Mouse (Mus musculus): ENCODE results near the gene Ap5z1.

Gene Ap5z1

DNA sequence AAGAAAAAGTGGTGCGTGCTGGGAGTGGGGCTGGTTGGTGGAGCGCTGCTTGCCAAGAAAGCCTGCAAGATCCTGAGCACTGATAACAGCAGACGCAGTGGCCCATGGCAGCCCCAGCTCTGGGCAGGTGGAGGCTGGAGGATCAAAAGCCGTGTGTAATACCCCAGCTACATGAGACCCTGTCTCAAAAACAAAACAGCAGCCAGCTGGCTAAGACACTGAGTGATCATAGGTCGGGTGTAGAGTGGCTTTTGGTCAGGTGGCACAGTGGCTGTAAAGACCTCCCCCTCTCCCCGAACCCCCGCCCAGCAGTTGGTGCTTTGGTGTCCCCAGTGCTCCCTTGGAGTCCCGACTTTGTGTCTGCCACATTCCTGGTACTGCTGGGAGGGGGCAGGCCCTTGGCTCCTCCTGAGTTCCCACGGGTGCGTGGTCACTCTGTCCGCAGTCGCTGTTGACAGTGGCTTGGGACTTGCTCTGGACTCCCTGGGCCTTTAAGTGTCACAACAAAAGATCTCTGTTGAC is 23.8 kb upstream of the Ap5z1 start:
- in situ Hi-C loops (cut with MboI, MseI), result loop anchor here (5.0 kb wide), 4 partner anchors 33 to 1828 kb away; partner anchors contain the start of gene Tecpr1

DNA sequence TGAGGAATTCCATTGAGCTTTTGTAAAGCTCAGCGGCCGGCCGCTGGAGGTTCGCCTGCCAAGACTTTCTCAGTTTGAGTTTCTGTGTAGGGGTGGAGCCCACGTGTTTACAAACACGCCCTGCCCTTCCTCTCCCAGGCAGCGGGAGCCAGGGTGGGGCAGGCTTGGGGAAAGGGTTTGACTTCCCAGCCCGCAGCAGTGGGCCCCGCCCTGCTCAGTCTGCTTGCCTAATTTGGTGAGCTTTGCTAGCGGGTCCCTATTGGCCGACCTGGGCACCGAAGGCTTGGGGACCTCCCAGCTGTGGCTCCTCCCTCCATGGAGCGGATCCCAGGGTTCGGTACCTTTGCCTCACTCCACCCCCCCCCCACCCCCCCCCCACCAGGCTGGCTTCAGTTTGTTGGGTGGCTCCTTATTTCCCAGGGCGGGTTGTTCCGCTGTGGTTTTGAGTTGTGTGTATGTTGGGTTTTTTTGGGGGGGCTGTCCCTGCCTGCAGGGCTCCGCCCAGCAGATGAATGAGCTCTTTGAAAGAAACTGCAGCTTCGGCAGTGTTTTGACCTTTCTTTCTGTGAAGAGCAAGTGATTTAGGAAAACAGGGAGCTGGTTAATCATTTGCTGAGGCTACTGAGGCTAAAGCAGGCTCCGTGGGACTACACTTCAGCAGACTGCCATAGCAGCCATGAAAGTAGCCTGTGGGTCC is 23.1 kb upstream of the Ap5z1 start:
- in situ Hi-C loops (cut with MboI, MseI), result loop anchor here (5.0 kb wide), 4 partner anchors 33 to 1828 kb away; partner anchors contain the start of gene Tecpr1

DNA sequence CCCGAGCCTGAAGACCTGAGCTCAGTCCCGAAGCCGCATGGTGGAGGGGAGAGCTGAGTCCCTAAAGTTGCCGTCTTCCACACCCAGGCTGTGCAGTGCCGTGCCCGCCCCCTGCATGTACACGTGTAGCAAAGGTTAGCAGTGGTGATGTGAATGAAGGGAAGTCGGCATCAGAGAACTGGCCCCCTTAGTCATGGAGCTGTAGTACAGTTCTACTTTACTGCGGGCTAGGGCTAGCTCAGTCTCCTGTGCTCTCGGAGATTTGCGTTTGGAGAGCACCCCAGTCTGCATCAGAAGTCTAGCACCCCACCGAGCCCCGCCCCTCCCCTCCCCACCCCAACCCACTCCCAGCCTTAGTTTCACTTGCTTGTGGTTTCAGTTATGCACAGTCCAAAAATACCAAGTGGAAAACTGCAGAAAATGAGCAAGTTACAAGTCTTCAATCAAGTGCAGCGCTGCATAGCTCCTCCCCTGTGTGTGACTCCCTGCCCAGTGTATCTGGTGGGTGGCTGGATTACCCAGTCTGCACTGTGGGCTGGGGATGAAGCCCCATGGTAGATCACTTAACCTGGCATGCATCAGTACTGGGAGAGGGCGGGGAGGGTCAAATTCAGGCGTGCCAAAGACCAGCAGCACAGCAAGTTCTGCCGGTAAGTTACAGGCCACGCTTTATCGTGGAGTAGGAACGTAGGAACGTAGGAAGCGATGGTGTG is 22.3 kb upstream of the Ap5z1 start:
- in situ Hi-C loops (cut with MboI, MseI), result loop anchor here (5.0 kb wide), 4 partner anchors 34 to 1829 kb away; partner anchors contain the start of gene Tecpr1

DNA sequence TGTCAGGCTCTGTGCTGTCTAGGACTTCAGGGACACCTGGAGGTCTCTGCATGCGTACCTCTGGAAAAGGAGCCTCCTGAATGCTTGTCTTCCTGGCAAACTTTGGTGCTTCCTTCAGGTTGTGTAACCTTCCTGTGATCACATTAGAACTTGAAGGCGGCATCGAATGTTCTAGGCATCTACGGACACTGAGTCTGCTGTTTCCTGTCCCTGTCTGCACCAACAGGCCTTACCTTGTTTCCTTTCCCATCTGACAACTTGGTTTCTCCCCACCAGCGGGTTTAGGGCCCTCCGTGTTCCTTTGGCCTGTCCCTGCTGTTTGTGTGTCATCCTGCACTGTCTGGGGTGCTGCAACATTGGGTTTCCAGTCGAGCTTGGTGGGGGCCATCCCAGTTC is 21.7 kb upstream of the Ap5z1 start:
- in situ Hi-C loops (cut with MboI, MseI), result loop anchor here (5.0 kb wide), 4 partner anchors 35 to 1830 kb away; partner anchors contain the start of gene Tecpr1

DNA sequence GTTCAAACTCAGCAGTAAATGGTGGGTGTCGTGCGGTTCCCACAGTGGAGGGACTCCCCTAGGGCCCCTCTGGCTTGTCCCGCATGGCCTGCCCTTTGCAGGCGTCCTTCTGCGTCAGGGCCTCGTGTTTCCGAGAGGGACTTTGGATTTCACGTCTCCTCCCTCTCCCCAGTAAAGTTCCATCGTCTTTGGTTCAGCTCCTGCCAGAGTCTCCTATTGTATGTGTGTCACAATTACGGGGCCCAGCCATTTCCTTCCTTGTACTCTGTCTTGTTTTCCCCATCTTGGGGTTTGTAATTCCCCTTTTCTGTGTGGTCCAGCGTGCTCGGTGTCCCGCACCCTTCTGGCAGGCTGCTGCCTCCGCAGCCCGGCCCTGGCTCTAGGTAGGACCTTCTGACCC is 20.2 kb upstream of the Ap5z1 start:
- in situ Hi-C loops (cut with MboI, MseI), result loop anchor here (5.0 kb wide), 4 partner anchors 36 to 1831 kb away; partner anchors contain the start of gene Tecpr1

DNA sequence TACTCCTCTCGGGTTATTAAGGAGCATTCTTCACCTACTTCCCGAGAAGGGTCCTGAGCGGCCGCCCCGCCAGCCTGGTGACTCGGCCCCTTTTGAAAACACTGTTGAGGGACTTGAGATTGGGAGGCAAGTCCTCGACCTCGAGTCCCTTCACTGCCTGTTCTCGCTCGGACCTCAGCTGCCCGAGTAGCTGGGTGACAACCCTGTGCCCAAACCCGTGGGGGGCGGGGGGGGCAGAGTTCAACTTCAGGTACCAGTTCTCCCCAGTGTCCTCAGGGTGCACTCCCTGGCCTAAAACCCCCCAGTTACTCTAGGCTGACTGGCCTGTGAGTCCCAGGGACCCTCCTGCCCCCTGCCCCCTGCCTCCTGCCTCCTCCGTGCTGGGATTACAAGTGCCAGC is 19.8 kb upstream of the Ap5z1 start:
- in situ Hi-C loops (cut with MboI, MseI), result loop anchor here (5.0 kb wide), 4 partner anchors 37 to 1832 kb away; partner anchors contain the start of gene Tecpr1

DNA sequence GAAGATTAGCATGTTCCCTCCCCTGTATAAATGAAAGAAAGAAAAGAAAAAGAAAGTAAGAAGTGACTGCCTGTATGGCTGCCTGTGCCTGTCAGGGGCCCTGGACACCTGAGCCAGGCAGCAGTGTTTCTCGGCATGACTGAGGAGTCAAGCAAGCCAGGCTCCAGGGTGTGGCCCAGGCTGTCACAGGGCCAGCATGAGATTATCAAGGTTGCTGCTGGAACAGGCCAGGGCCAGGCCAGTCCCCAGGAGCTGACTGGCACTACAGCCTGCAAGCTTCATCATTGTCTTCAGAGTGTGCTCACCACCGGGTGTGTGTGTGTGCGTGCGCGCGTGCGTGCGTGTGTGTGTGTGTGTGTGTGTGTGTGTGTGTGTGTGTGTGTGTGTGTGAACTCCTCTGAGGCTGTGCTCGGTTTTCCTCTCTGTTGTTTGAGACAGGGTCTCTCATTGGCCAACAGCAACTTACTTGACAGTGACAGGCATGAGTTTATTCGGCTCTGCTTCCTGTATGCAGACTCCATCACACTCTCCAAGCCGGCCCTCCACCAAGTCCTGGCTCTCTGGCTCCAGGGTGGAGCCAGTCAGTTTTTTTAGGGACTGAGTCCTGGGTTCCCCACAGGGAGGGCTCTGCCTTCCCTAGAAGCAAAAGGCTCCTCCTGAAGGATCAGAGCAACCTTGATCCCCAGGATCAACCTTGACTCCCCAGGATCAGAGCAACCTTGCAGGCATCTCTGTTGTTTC is 18.8 kb upstream of the Ap5z1 start:
- in situ Hi-C loops (cut with MboI, MseI), result loop anchor here (5.0 kb wide), 4 partner anchors 38 to 1833 kb away; partner anchors contain the start of gene Tecpr1

DNA sequence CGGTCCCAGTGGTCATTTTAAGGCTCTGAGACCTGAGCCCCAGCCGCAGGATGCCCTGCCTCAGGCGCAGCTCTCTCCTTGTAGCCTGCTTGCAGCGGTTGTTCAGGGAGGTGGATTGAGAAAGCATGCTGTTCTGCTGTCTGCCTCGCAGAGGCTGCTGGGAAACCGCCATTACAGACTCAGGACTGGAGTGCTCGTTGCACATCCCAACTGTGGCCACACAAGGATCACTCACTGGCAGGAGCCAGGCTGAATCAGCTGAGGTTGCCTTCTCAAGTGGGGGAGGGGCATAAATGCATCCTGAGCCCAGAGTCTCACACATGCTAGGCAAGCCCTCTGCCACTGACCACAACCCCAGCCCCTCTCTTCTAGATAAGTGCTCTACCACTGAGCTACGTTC is 18.0 kb upstream of the Ap5z1 start:
- in situ Hi-C loops (cut with MboI, MseI), result no loop called here

DNA sequence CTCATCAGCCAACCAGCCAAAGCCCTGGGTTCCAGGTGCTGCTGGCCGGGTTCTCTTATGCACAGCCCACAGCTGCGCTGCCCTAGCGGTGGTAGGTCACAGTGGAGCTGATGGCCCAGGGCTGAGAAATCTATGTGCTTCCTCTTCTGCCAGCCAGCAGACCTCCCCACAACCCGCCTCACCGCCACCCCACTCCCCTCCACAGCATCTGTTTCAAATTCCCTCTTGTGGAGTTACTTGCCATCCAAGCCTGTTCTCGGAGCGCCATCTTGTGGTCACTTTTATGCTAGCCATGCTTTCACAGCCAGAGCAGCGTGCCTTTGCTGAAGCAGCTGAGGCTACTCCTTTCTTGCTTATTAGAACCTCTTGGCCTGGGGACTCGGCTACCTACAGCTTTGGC is 15.7 kb upstream of the Ap5z1 start:
- in situ Hi-C loops (cut with MboI, MseI), result no loop called here

DNA sequence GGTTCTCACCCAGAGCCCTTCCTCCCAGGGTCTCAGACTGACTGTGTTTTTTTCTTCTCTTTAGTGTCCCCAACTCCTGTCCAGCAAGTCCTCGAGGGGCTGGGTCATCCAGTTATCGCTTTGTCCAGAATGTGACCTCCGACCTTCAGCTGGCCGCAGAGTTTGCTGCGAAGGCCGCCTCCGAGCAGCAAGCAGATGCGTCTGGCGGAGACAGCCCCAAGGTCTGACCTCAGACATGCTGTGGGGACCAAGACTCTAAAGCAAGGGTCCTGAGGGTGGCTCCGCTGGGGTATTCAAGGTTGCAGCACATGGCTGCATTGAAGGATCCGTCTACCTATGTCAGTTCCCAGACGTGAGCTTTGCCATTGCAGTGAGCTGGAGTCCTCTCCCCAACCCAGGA is 15.1 kb upstream of the Ap5z1 start:
- in situ Hi-C loops (cut with MboI, MseI), result no loop called here

DNA sequence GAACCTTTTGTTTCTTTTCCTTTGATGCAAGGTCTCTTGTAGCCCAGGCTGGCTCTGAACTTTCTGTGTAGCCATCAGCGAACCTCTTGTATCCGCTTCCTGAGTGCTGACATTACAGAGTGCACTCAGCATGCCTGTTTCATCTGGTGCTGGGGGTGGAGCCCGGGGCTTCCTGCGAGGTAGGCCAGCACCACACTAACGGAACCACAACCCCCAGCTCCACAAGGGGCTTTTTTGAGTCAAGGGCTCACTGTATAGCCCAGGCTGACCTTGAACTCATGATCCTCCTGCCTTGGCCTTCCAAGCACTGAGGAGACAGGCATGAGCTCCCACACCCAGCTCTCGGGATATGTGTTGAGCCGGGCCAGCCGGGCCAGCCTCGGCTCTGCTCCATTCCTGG is 12.9 kb upstream of the Ap5z1 start:
- in situ Hi-C loops (cut with MboI, MseI), result no loop called here

DNA sequence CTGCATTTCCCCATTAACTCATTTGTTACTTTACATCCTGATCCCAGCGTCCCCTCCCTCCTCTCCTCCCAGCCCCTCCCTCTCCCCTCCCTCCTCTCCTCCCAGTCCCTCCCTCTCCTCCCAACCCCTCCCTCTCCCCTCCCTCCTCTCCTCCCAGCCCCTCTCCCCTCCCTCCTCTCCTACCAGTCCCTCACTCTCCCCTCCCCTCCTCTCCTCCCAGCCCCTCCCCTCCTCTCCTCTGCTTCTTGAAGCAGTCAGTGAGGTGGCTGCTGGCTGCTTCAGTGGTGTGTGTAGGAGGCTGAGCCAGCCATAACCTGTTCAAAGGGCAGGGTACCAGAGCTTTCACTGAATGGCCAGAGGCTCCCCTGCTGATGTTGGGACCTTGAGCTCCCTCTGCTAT is 12.0 kb upstream of the Ap5z1 start:
- in situ Hi-C loops (cut with MboI, MseI), result no loop called here

DNA sequence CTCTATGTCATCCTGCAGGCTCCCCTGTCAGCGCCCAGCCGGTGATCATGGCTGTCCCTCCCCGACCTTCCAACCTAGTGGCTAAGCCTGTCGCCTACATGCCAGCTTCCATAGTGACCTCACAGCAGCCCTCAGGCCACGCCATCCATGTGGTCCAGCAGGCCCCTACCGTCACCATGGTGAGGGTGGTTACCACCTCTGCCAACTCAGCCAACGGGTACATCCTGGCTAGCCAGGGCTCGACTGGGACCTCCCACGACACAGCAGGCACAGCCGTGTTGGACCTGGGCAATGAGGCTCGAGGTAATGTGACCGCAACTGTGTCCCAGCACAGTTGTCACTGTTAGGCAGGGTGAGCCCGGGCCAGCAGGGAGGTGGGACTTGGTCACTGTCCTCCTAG is 10.0 kb upstream of the Ap5z1 start:
- in situ Hi-C loops (cut with MboI, MseI), result no loop called here

DNA sequence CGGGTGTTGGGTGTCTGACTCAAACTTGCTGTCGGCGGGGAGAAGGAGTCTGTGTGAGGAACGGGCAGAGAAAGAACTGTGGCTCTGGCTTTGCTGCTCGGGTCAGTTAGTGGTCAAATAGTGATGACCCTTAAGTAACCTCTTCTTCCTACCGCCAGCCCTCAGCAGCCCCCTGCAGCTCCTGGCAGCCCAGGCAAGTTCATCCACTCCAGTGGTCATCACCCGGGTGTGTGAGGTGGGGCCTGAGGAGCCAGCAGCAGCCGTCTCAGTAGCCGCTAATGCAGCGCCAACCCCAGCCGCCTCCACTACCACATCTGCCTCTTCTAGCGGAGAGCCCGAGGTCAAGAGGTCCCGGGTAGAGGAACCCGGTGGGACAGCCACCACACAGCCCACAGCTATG is 7.4 kb upstream of the Ap5z1 start:
- in situ Hi-C loops (cut with MboI, MseI), result no loop called here

DNA sequence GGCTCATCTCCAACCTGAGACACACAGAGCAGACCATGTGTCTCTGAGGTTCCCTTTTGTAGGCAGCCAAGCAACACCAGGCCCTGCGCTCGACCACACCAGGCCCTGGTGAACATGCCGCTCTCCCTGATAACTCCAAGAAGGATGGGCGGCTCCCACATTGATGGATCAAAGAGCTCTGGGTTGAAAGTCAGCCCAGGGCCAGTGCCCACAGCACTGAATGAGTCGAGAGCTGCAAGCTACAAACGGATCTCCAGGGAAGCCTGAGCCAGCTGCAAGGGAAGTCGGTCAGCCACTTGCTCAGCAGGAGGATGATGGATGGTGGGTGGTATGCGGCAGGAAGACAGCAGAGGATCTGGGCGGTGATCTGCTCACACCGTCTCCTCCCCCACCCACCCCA is 6.4 kb upstream of the Ap5z1 start:
- in situ Hi-C loops (cut with MboI, MseI), result no loop called here

DNA sequence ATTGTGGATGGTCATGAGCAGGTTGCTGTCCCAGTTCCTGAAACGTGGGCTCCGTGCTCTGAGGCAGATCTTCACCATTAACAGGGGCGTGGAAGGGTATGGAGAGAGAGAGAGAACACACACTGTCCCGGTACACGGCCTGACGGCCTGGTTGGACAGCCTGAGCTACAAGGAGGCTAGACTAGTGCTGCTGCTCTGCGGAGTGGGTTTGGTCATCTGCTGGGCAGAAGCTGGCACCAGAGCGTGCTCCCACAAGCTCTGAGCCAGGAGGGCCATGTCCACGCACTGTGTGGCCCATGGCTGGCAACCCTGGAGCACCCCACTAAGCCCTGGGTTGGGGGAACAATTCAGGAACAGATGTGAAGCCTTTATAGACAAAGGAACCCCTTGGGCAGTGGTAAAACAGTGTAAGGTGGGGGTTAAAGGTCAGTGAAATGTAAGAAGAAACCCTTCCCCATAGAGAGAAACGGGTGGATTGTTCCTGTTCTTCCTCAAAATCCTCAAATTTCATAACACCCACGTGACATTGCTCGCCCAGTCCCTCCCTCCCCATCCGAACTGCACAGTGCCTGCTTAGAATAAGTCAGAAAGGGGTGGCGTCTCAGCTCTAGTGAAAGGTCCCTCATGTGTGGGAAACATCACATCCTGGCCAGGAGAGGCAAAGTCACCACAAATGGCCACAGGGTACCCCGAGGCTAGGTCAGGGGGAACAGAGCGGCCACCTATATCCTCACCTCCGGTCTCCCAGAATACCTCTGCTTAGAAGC is 4.8 kb upstream of the Ap5z1 start:
- in situ Hi-C loops (cut with MboI, MseI), result no loop called here

DNA sequence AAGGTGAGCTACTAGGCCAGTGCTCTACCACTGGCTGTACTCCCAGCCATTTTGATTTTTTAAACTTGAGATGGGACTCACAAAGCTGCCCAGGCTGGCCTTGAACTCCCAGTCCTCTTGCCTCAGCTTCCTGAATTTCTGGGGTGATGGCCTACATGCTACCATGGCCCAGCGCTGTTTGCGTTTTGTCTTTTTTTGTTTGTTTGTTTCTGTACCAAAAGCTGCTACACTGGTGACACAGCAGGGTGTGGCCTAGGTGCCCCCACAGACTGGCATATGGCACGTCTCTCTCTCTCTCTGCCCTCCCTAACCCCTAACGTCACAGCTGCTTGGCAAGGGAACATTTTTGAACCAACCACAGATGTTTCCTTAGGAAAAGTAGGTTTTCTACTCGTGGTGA is 3.9 kb upstream of the Ap5z1 start:
- in situ Hi-C loops (cut with MboI, MseI), result no loop called here

DNA sequence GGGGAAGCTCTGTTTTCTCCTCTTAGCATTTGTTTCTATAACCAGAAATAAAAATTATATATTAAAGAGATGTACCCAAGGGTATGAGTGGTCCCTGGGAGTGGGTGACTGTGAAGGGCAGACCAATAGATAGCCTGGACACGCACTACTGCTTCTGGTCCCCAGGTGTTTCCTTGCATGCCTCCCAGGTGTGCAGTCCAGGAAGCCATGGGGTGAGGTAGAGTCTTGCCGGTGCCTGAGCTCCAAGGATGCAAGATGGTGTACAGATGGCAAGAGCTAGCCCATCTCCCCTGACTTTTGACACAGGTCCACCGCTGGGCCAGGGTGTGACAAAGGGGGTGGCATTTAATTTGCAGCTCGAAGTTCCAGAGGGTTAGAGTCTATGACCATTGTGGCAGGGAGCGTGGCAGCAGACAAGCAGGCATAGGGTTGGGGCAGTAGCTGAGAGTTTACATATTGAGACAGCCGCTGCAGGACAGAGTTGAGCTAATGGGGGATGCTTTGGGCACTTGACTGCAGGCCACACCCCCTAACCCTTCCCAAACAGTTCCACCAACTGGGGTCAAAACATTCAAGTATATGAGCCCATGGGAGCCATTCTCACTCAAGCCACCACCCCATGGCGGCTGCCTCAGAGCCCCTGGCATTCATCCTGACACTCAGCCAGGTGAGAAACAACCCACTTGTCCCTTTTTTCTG is 1.7 kb upstream of the Ap5z1 start:
- in situ Hi-C loops (cut with MboI, MseI), result no loop called here

DNA sequence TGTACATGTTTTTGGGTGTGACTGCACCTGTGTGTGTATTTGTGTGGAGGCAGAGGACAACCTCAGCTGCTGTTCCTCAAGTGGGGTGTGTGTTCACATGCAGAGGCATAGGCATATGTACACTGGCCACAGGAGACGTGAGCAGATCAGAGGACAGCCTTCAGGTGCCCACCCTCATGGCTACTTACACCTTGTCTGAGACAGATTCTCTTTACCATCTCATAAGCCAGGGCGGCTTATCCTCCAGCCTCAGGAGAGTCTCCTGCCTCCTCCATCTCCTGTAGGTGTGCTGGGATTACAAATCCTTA is 1.1 kb upstream of the Ap5z1 start:
- in situ Hi-C loops (cut with MboI, MseI), result no loop called here

DNA sequence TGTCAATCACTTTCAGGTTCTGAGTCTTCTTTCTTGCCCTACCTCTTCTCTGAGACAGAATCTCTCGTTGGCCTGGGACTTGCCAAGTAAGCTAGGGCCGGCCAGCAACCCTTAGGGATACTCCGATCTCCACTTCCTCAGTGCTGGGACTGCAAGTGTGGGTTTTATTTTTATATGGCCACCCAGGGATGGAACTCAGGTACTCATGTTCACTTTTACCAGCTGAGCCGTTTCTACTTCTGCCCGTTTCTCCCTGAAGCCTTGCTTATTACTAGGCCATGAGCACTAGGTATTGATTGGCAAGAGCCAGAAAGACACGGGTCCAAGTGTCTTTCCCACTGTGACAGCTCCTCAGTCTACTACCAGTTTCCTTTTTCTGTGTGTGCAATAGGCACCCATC is 733 bp upstream of the Ap5z1 start:
- in situ Hi-C loops (cut with MboI, MseI), result no loop called here

DNA sequence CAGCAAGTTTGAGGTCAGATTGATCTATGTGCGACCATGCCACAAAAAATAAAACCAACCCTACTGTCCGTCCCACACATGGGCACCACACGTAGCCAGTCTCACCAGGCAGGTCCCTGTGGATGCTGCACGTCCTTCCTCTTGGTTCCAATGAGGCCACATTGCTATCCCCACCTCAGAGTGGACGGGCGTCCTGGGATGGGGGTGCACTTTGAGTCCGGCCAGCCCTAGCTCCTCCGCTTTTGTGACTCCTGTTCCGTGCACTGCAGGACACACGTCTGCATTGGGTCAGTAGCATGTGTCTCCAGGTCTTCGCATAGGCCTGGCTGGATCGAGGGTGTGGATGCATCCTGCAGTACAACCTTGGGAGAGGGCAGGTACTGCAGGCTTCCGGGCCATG is 4.6 kb downstream of the Ap5z1 start:
- in situ Hi-C loops (cut with MboI, MseI), result no loop called here
